Mouse (Mus musculus) heart, postnatal 0 days (tissue): ENCODE measurements around the gene Hecw2. TPM values are rescaled to one million over a fixed set of nuclear protein-coding genes. Genes with fewer than 3 reads are reported as not detected.
A peak's percentile ranks its signal among the peaks of the same experiment; 100 is the strongest.

Experiments used
- ATAC-seq: fragments of 200-750 bp; cut with Nextera tagmentation; 2 replicates; pipeline ENCODE4 v1.8.0; 2017; ENCODE audit warnings: low read depth, moderate number of reproducible peaks, moderate library complexity; ENCODE audit not compliant: insufficient read depth
- DNase-seq: peaks from one replicate; pipeline ENCODE4 v3.0.0-alpha.2; 2016; ENCODE audit warnings: low spot score
- H3K27ac ChIP-seq: fragments of 300-500 bp; sonication (generic); 2 replicates; pipeline ENCODE4 v1.5.1; 2014; ENCODE audit warnings: low read depth, mild to moderate bottlenecking
- H3K27me3 ChIP-seq: fragments of 300-500 bp; sonication (generic); 2 replicates; pipeline ENCODE4 v1.6.1; 2014; ENCODE audit warnings: low read length, mixed read lengths; ENCODE audit not compliant: control insufficient read depth, insufficient read depth
- H3K36me3 ChIP-seq: fragments of 300-500 bp; sonication (generic); replicated peaks from 2 replicates; pipeline ENCODE4 v1.6.1; 2014; ENCODE audit warnings: low read length, mixed read lengths; ENCODE audit not compliant: control insufficient read depth, insufficient read depth
- H3K4me1 ChIP-seq: fragments of 300-500 bp; sonication (generic); 2 replicates; pipeline ENCODE4 v1.6.1; 2014; ENCODE audit warnings: antibody characterized with exemption; ENCODE audit not compliant: control insufficient read depth, insufficient read depth
- H3K4me2 ChIP-seq: fragments of 300-500 bp; sonication (generic); 2 replicates; pipeline ENCODE4 v1.6.1; 2014; ENCODE audit warnings: low read depth, mild to moderate bottlenecking, low read length, moderate library complexity
- H3K4me3 ChIP-seq: fragments of 300-500 bp; sonication (generic); 2 replicates; pipeline ENCODE4 v1.5.1; 2014; ENCODE audit warnings: low read depth, low read length
- H3K9ac ChIP-seq: fragments of 300-500 bp; sonication (generic); replicated peaks from 2 replicates; pipeline ENCODE4 v1.6.1; 2014; ENCODE audit warnings: low read depth, low read length, mixed read lengths
- H3K9me3 ChIP-seq: fragments of 300-500 bp; sonication (generic); replicated peaks from 2 replicates; pipeline ENCODE4 v1.6.1; 2016; ENCODE audit warnings: low read length; ENCODE audit not compliant: control insufficient read depth
- CTCF ChIP-seq: IDR thresholded peaks from 2 replicates; pipeline ENCODE4 v1.5.1; 2016; ENCODE audit warnings: antibody characterized with exemption, control low read depth, low read depth
- EP300 ChIP-seq: IDR thresholded peaks from 2 replicates; pipeline ENCODE4 v1.6.1; 2016; ENCODE audit warnings: antibody characterized with exemption, low read depth
- WGBS: fragments of 180-500 bp; shearing (Covaris S2); extraction: QIAGEN DNeasy Blood & Tissue Kit; methylation state at CpG from one replicate; pipeline ENCODE4 v1.1.7; 2014; 5-methylcytosine and 5-hydroxymethylcytosine counted together
- polyA plus RNA-seq: library from polyadenylated mRNA; unstranded; fragments of >200 nt; fragmentation: Nextera tagmentation; extraction: Ambion mirVana; gene quantifications from 2 replicates; pipeline ENCODE4 v1.2.1, GENCODE M21; 2015
- total RNA-seq: library from RNA; depleted of rRNA; stranded (reverse); fragments of >200 nt; gene quantifications from 2 replicates; pipeline ENCODE4 v1.2.3, GENCODE M21; 2014; ENCODE audit warnings: low replicate concordance

Gene Hecw2
- total and polyA plus RNA-seq, 2 experiments from 2014 or later = 3.6 to 9.0 TPM

GRCm38 (mm10) chr1:53970326-53970977 lies 224.5 kb downstream of the Hecw2 start:
- TF ChIP-seq CTCF (no peak), EP300 (no peak)
- Histone ChIP-seq H3K27ac (no peak overlapping the region), H3K4me1 (no peaks in the 10 kb centered on the region), H3K4me2 (no peak overlapping the region), H3K36me3 (0 out of 2 replicates have a peak, but pooled peaks cover 3% of the 10 kb centered on the region), H3K4me3 (no peak overlapping the region), H3K9me3 (no peaks in the 10 kb centered on the region), H3K27me3 (no peaks in the 10 kb centered on the region), H3K9ac (no peak overlapping the region)
- 74% methylated on average over 5 of the region's 5 CpGs for WGBS
- DNase-seq (no peak), ATAC-seq (no peak)

- no peaks in the 10 kb centered on the region for H3K4me1 ChIP-seq
- no peaks in the 10 kb centered on the region for H3K27me3 ChIP-seq
- no peak for TF ChIP-seq CTCF
- DNase-seq = no peak
- no peak overlapping the region for H3K9ac ChIP-seq
- H3K36me3 ChIP-seq = no peaks in the 10 kb centered on the region
- 66% methylated on average over 5 of the region's 5 CpGs for WGBS
- no peaks in the 10 kb centered on the region for H3K9me3 ChIP-seq
- no peak overlapping the region for H3K4me3 ChIP-seq
- no peak for ATAC-seq
- no peak overlapping the region for H3K4me2 ChIP-seq
- H3K27ac ChIP-seq = no peak overlapping the region
Measured at GRCm38 (mm10) chr1:53952395-53952794, 242.6 kb downstream of the Hecw2 start.

- ATAC-seq (no peak), DNase-seq (no peak)
- Histone ChIP-seq H3K4me2 (no peak overlapping the region), H3K4me3 (no peak overlapping the region), H3K36me3 (no peaks in the 10 kb centered on the region; the same call in 1 of the 2 replicates), H3K4me1 (no peaks in the 10 kb centered on the region), H3K27me3 (no peaks in the 10 kb centered on the region), H3K9ac (no peak overlapping the region), H3K9me3 (no peaks in the 10 kb centered on the region), H3K27ac (peak overlapping the region; percentile 5; the same call in 1 of the 2 replicates)
- WGBS = 50% methylated on average over 2 of the region's 2 CpGs
- no peak for TF ChIP-seq EP300
- TF ChIP-seq CTCF = no peak
Measured at GRCm38 (mm10) chr1:53945815-53946214, 249.2 kb downstream of the Hecw2 start.

GRCm38 (mm10) chr1:53942468-53942867 lies 252.5 kb downstream of the Hecw2 start:
- WGBS = 72% methylated on average over 8 of the region's 8 CpGs
- H3K9me3 ChIP-seq = no peaks in the 10 kb centered on the region
- H3K27me3 ChIP-seq = no peaks in the 10 kb centered on the region
- H3K4me3 ChIP-seq = no peak overlapping the region
- no peak overlapping the region for H3K4me2 ChIP-seq
- 0 out of 2 replicates have a peak, but pooled peaks have one; percentile 17 for ATAC-seq
- no peak overlapping the region for H3K27ac ChIP-seq
- H3K4me1 ChIP-seq = peaks cover 9% of the 10 kb centered on the region
- H3K9ac ChIP-seq = no peak overlapping the region
- no peak for TF ChIP-seq EP300
- no peak for TF ChIP-seq CTCF
- no peak for DNase-seq
- H3K36me3 ChIP-seq = no peaks in the 10 kb centered on the region; the same call in 1 of the 2 replicates

GRCm38 (mm10) chr1:53941528-53941927 lies 253.4 kb downstream of the Hecw2 start:
- Histone ChIP-seq H3K4me2 (no peak overlapping the region), H3K27ac (no peak overlapping the region), H3K9ac (no peak overlapping the region), H3K27me3 (no peaks in the 10 kb centered on the region), H3K9me3 (no peaks in the 10 kb centered on the region), H3K4me3 (no peak overlapping the region), H3K36me3 (no peaks in the 10 kb centered on the region; the same call in 1 of the 2 replicates), H3K4me1 (peaks cover 9% of the 10 kb centered on the region)
- ATAC-seq (no peak), DNase-seq (no peak)
- TF ChIP-seq CTCF (no peak), EP300 (no peak)
- 83% methylated on average over 3 of the region's 3 CpGs for WGBS
